Mouse (Mus musculus) stomach, postnatal 0 days (tissue): ENCODE data around the gene Shisa5. TPM values are rescaled to one million over a fixed set of nuclear protein-coding genes. Genes with fewer than 3 reads are reported as not detected.

Source experiments
- ATAC-seq: fragments of 200-750 bp; cut with Nextera tagmentation; 2 replicates; pipeline ENCODE4 v1.8.0; 2017; ENCODE audit not compliant: low FRiP score, low TSS enrichment
- DNase-seq: peaks from one replicate; pipeline ENCODE4 v3.0.0-alpha.2; 2016; ENCODE audit warnings: low spot score
- H3K27ac ChIP-seq: fragments of 300-500 bp; sonication (generic); replicated peaks from 2 replicates; pipeline ENCODE4 v1.5.1; 2014; ENCODE audit warnings: mild to moderate bottlenecking, control low read depth
- H3K27me3 ChIP-seq: fragments of 300-500 bp; sonication (generic); 2 replicates; pipeline ENCODE4 v1.6.1; 2014; ENCODE audit warnings: low read length; ENCODE audit not compliant: control insufficient read depth, insufficient read depth
- H3K36me3 ChIP-seq: fragments of 300-500 bp; sonication (generic); 2 replicates; pipeline ENCODE4 v1.6.1; 2014; ENCODE audit warnings: low read length, mixed read lengths; ENCODE audit not compliant: control insufficient read depth, insufficient read depth
- H3K4me1 ChIP-seq: fragments of 300-500 bp; sonication (generic); replicated peaks from 2 replicates; pipeline ENCODE4 v1.6.1; 2014; ENCODE audit warnings: antibody characterized with exemption; ENCODE audit not compliant: control insufficient read depth, insufficient read depth
- H3K4me2 ChIP-seq: fragments of 300-500 bp; sonication (generic); replicated peaks from 2 replicates; pipeline ENCODE4 v1.6.1; 2014; ENCODE audit warnings: low read depth, mild to moderate bottlenecking, control low read depth, moderate library complexity
- H3K4me3 ChIP-seq: fragments of 300-500 bp; sonication (generic); 2 replicates; pipeline ENCODE4 v1.5.1; 2014; ENCODE audit warnings: low read depth, low read length, control low read depth
- H3K9ac ChIP-seq: fragments of 300-500 bp; sonication (generic); 2 replicates; pipeline ENCODE4 v1.6.1; 2014; ENCODE audit warnings: mild to moderate bottlenecking, low read length, control low read depth, mixed read lengths
- H3K9me3 ChIP-seq: fragments of 300-500 bp; sonication (generic); 2 replicates; pipeline ENCODE4 v1.6.1; 2016; ENCODE audit warnings: low read length; ENCODE audit not compliant: control insufficient read depth
- CTCF ChIP-seq: IDR thresholded peaks from 2 replicates; pipeline ENCODE4 v1.5.1; 2016; ENCODE audit warnings: antibody characterized with exemption, low read depth, mild to moderate bottlenecking, moderate library complexity
- EP300 ChIP-seq: optimal IDR thresholded peaks from 2 replicates; pipeline ENCODE3; 2016; ENCODE audit warnings: antibody characterized with exemption
- WGBS: fragments of 180-500 bp; shearing (Covaris S2); extraction: QIAGEN DNeasy Blood & Tissue Kit; methylation state at CpG from one replicate; pipeline ENCODE4 v1.1.7; 2014; 5-methylcytosine and 5-hydroxymethylcytosine counted together
- polyA plus RNA-seq: library from polyadenylated mRNA; unstranded; fragments of >200 nt; fragmentation: Nextera tagmentation; extraction: Ambion mirVana; gene quantifications from 2 replicates; pipeline ENCODE4 v1.2.1, GENCODE M21; 2015

Gene Shisa5
- polyA plus RNA-seq, 1 experiment from 2014 or later: 168 TPM

DNA sequence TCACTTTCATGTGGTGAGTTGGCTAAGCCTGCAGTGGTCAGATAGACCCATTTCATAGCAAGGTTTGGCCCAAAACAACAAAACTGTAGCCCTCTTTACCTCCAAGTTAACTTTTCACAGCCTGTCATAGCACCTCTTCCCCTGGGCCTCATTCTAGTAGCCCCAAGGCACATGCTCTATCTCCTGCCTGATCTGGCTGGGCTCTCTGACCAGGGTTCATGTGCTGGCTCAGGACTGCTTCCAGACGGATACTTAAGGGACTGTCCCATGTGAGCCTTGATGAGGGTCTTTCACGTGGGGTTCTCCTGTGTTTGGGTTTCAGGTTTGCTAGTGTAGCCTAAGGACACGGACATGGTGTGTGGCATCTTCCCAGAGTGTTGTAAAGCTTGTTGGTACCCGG is 1.3 kb downstream of the Shisa5 start:
- 66% methylated on average over 4 of the region's 4 CpGs for WGBS
- ATAC-seq (no peak; the same call in 1 of the 2 replicates), DNase-seq (no peak)
- Histone ChIP-seq H3K36me3 (no peaks in the 10 kb centered on the region), H3K27me3 (no peaks in the 10 kb centered on the region), H3K4me2 (peak overlapping the region; percentile 73), H3K9ac (no peak overlapping the region), H3K27ac (peak overlapping the region; percentile 91), H3K9me3 (no peaks in the 10 kb centered on the region), H3K4me3 (peak overlapping the region; percentile 77), H3K4me1 (no peaks in the 10 kb centered on the region)
- no peak for TF ChIP-seq EP300
- no peak for TF ChIP-seq CTCF

DNA sequence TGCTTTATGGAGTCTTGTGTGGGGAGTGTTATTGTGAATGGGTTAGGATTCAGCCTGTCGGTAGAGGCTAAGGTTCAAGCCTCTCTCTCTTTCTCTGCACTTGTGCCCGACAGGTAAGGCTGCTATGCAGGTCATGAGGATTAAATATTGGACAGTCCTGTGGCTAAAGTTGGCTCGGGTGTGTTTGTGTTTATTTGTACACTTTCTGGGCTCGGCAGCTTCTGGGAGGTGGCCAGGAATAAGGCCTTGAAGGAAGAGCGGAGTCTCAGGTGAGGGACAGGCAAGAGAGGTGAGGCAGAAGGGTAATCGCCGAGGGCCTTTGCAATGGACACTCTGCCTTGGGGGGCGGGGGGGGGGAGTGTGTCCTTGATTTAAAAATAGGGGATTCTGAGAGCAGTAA is 1.9 kb downstream of the Shisa5 start:
- Histone ChIP-seq H3K9ac (no peak overlapping the region), H3K36me3 (no peaks in the 10 kb centered on the region), H3K27me3 (no peaks in the 10 kb centered on the region), H3K27ac (peak overlapping the region; percentile 69), H3K9me3 (no peaks in the 10 kb centered on the region), H3K4me1 (no peaks in the 10 kb centered on the region), H3K4me2 (peak overlapping the region; percentile 73), H3K4me3 (peak overlapping the region; percentile 15; the same call in 1 of the 2 replicates)
- peak; percentile 34 for DNase-seq
- ATAC-seq: peak; percentile 13; the same call in 1 of the 2 replicates
- WGBS: 66% methylated on average over 8 of the region's 8 CpGs
- TF ChIP-seq CTCF: no peak
- TF ChIP-seq EP300: no peak

DNA sequence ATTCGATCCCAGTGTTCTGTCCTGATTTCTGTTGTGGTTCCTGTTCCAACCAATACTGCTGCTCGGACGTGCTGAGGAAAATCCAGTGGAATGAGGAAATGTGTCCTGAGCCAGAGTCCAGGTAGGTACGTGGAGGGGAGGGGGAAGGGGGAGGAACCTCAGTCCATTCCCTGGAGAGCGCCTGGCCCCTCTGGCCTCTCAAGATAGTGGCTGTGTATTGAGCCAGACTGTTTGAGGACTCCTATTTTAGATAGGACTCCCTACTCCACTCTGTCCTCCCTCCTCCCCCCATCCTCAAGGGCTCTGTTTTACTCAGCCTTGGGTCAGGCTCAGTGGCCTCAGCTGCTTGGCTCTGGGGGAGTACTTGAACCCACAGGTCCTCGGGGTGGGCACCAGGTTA is 2.5 kb downstream of the Shisa5 start:
- DNase-seq (peak; percentile 85), ATAC-seq (peak; percentile 86)
- TF ChIP-seq EP300: no peak
- peak; percentile 4; the same call in 1 of the 2 replicates for TF ChIP-seq CTCF
- Histone ChIP-seq H3K4me2 (peak overlapping the region; percentile 73; the same call in 1 of the 2 replicates), H3K9me3 (no peaks in the 10 kb centered on the region), H3K27ac (peak overlapping the region; percentile 69), H3K4me1 (no peaks in the 10 kb centered on the region), H3K4me3 (no peak overlapping the region), H3K27me3 (no peaks in the 10 kb centered on the region), H3K9ac (peak overlapping the region; percentile 31; the same call in 1 of the 2 replicates), H3K36me3 (no peaks in the 10 kb centered on the region)
- 45% methylated on average over 6 of the region's 6 CpGs for WGBS

DNA sequence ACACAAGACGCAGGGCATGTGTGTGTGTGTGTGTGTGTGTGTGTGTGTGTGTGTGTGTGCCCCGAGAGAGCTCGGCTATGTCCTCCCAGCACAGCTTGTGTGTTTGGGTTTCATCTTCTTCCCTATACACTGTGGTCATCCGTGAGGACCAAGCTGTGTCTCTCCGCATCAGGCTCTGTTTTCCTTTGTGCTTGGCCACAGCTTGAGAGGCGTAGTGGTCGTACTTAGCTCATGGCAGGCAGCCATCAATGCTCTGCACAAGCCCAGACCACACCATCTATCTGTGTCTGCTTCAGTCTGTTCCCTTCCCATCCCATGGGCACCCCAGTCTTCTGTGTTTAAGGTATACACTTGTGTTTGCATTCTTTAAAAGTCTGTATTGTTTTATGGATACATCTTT is 3.0 kb downstream of the Shisa5 start:
- ATAC-seq (no peak), DNase-seq (no peak)
- Histone ChIP-seq H3K27ac (peak overlapping the region; percentile 69; the same call in 1 of the 2 replicates), H3K36me3 (no peaks in the 10 kb centered on the region), H3K4me3 (no peak overlapping the region), H3K4me2 (peak overlapping the region; percentile 73; the same call in 1 of the 2 replicates), H3K9me3 (no peaks in the 10 kb centered on the region), H3K27me3 (no peaks in the 10 kb centered on the region), H3K9ac (peak overlapping the region; percentile 31; the same call in 1 of the 2 replicates), H3K4me1 (no peaks in the 10 kb centered on the region)
- no peak for TF ChIP-seq CTCF
- no peak for TF ChIP-seq EP300
- WGBS: 53% methylated on average over 7 of the region's 7 CpGs

DNA sequence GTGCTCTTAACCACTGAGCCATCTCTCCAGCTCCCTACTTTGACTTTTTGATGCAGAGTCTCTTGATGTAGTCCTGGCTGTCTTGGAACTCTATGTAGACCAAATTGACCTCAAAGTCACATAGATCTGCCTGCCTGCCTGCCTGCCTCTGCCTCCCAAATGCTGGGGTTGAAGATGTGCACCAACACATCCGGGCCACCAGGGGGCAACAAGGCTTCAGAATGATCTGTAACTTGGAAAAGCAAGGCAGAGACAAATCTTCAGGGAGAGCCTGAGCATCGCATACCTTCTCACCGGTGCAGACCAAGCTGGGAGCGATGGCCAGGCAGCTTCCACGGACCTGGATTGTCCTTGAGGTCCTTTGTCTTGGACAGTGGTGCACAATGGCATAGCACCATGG is 7.9 kb downstream of the Shisa5 start:
- Histone ChIP-seq H3K9ac (no peak overlapping the region), H3K4me1 (no peaks in the 10 kb centered on the region), H3K4me3 (no peak overlapping the region), H3K36me3 (peaks cover 4% of the 10 kb centered on the region; the same call in 1 of the 2 replicates), H3K4me2 (no peak overlapping the region), H3K9me3 (no peaks in the 10 kb centered on the region), H3K27me3 (no peaks in the 10 kb centered on the region), H3K27ac (no peak overlapping the region)
- no peak for TF ChIP-seq EP300
- peak; percentile 83 for TF ChIP-seq CTCF
- DNase-seq (peak; percentile 66), ATAC-seq (peak; percentile 38; the same call in 1 of the 2 replicates)
- WGBS: 41% methylated on average over 5 of the region's 5 CpGs

DNA sequence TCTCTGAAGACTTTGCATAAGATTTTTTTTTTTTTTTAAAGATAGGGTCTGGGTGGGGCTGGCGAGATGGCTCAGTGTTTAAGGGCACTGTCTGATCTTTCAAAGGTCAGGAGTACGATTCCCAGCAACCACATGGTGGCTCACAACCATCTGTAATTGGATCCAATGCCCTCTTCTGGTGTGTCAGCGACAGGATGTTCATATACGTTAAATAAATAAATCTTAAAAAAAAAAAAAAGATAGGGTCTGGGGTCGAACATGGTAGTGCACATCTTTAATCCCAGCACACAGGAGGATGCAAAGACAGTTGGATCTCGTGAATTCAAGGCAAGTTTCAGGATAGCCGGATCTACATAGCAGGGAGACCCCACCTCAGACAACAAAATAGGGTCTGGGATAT is 11.0 kb downstream of the Shisa5 start:
- no peak overlapping the region for H3K9ac ChIP-seq
- H3K9me3 ChIP-seq: no peaks in the 10 kb centered on the region
- WGBS: 74% methylated on average over 7 of the region's 7 CpGs
- TF ChIP-seq EP300 (no peak), CTCF (no peak)
- no peak overlapping the region for H3K4me3 ChIP-seq
- no peaks in the 10 kb centered on the region for H3K4me1 ChIP-seq
- H3K4me2 ChIP-seq: no peak overlapping the region
- no peak for DNase-seq
- no peak overlapping the region for H3K27ac ChIP-seq
- no peak for ATAC-seq
- no peaks in the 10 kb centered on the region for H3K27me3 ChIP-seq
- H3K36me3 ChIP-seq: peaks cover 4% of the 10 kb centered on the region; the same call in 1 of the 2 replicates
